Mouse (Mus musculus): Measurements from ENCODE around the gene Mapk11.

- TF ChIP-seq CTCF (IDR thresholded peaks at IDR 0.05; ENCODE audit: low read depth) (no peak), EP300 (IDR thresholded peaks at IDR 0.05; ENCODE audit: low read depth) (no peak)
Observed at GRCm38 (mm10) chr15:89106073-89106472, 43.4 kb downstream of the Mapk11 start.
